Mouse (Mus musculus): ENCODE measurements around the gene Lingo2.
A peak's percentile ranks its signal among the peaks of the same experiment; 100 is the strongest.

The Lingo2 gene

DNA sequence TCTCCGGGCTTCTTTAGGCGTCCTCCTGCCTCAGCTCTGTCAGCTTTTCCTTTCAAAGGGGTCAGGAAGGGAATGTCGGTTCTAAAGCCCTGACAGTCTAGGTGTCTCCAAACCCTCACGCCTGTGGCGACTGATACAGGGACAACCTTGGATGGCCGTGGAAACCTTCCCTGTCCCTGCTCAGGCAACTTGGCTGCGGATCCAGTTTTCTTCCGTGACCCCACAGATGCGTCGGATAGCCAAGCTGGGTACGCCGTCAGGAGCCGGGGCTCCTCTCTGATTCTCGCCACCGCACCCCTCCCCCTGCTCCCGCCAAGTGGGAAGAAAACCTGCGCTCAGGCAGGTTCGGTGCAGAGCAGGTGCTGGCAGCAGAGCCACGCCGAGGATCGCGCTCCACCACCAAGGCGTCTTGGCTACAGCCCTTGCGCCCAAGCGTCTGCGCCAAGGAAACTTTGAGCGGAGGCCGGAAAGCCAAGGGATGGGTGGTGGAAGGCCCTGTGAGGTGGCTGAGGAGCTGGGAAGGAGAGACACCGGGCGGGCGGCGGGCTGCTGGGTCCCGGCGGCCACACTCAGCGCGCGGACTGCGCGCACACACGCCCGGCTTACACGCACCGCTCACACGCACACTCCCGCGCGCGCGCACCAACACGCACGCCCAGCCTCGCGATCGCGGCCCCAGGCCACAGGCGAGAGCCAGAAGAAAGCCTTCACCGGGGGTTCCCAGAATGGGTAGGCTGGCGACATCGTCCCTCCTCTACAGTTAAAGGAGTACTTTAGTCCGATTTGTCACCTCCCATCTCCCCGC, at the start of gene Lingo2:
Gene Lingo2 (minus strand): TSS at position 598 of the 805 bp plus-strand sequence.
- DNase-seq (ENCODE audit: low spot score), result no peak

DNA sequence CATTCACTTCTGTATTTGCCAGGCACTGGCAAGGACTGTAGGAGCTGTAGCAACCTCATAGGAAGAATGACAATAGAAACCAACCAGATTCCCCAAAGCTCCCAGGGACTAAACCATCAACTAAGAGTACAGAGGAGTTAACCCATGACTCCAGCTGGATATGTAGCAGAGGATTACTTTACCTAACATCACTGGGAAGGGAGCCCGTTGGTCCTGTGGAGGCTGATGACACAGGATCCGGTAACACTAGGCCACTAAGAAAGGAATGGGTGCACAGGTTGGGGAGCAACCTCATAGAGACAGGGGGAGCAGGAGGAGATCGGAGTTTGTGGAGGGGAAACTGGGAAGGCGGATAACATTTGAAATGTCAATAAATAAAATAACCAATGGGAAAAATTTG, 21.8 kb upstream of the Lingo2 start:
- DNase-seq (ENCODE audit: low spot score), result no peak

DNA sequence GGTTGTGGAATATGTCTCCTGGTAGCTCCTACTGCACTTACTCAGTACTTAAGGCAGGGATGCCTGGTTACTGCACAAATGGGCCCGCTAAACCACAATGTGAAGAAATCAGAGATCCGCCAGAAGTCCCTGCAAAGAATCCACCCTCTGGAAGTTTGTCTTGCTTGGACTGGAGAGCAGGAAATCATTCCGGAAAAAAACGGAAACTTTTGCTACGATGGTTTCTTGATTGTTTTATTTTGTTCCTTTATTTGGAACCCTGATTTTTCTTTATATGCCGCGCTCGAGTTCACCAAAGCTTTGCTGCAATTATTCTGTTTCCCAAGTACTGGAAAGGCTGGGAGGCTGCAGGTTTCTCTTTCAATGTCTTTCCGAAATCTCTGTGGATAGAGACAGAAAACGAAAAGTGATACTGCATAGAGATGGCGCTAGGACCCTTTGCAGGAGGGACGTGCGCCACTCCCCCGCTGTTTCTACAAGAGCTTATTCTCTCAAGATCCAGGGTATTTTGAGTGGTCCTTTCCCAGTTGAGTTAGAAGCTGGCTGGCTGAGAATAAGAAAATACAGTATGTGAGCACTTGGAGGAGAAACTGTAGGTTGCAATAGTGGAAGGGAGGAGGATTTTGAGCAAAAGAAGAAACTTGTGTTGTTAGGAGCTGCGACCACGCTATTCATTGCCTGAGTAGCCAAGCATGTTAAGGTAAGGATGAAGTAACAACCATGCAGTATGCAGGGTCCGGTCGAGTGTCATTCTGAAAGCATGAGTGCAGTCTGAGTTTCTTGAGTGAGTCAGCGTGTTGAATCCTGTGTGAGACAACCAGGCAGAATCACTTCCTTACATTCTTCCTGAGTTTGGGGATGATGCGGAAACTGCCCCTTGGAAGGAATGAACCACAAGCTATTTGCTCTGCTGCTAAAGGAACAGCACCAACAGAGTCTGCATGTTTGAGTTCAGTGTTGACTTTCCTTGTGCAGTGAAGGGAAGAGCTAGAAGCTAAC, 1.2 kb upstream of the Lingo2 start:
- no peak for DNase-seq (ENCODE audit: low spot score)

DNA sequence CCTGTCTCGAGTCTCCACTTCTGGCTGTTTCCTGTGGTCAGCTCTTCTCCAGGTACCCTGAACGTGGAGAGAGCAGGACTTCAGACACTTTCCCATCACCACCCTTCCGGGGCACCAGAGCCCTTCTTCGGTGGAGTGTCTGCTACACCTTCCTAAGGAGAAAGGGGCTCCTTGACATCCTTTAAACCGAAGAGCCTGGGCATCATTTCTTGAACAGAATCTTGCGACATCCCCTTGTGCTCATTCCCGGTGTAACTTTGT, 338 bp upstream of the Lingo2 start:
- DNase-seq (ENCODE audit: low spot score), result no peak

DNA sequence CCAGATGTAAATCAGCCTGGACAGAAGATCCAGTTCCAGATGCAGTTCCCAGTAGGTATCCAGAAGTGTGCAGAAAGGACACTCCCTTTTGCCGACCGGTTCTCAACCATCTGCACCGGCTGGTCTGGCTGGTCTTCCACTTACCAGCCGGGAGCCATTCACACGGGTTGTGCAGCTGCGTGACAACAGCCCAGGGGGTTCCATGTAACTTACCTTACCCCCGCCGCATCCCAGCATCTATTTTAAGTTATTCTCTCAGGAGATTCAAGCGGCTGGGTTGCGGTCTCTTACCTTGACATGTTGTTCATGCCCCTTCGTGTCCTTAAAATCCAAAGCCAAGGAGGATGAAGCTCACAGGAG, 777 bp downstream of the Lingo2 start:
- DNase-seq (ENCODE audit: low spot score), result no peak

DNA sequence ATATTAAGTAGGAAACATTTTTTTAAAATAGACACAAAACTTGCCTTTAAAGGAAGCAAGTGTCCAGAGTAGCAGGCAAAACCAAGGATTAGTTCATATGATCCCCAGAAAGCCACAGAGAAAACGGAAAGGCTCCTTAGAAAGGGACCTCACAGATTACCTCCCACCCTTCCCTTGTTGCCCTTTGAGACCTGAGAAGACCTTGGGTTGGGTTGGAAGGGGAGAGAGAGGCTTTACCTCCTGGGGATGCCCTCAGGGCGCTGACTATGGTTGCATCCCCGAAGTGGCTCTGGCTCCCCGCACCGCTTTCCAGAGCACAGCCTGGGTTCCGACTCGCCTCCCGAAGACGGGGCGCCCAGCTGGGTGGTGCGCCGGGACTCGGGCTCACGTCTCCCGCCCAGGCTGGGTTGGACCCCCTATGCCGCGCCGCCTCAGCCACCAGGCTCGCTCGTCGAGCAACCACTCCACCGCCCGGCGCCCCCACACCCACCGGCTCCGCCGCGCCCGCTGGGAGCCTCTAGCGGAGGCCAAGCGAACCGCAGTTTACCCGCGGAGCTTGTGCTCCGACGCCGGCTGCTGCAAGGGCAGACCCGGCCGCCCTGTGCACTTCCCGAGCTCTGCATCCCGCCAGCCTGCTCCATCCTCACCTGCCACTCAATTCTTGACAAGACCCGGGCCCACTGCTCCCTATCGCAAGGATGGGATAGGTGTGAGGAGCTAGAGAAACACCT, 1.4 kb downstream of the Lingo2 start:
- DNase-seq (ENCODE audit: low spot score), result peak; percentile 28

DNA sequence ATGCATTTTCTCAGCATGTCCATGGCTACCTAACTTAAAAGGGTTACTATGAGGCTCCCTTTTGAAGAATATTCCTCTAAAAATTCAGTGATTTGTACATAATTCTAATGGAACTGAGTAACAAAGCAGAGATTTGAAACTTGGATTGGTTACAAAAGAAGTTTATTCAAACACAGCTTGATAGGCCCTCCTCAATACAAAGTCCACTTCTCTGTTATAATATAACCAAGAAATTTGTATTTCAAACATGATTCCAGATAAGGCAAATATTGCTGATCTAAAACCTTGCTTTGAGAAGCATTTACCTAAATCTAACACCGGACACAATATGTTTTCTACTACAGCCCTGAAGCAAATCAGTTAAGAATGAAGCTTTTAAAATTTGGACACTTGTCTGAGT, 60.7 kb downstream of the Lingo2 start:
- DNase-seq (ENCODE audit: low spot score), result no peak

DNA sequence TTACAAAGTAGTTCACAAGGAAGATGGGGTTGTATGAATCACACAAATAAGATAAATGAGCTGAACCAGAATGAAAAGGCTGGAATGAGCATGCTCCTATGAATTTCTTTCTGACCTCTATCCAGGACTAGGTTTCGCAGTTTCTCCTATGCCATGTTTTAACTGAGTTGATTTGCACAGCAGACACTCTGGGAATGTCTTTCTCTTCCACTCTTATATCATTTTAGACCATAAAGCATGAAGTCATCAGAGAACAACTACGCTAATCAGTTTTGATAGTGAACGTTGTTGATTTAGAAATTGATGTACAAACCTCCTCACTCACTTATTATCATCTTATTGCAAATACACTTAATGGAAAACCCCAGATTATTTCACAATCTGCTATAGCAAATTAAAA, 61.2 kb downstream of the Lingo2 start:
- no peak for DNase-seq (ENCODE audit: low spot score)

DNA sequence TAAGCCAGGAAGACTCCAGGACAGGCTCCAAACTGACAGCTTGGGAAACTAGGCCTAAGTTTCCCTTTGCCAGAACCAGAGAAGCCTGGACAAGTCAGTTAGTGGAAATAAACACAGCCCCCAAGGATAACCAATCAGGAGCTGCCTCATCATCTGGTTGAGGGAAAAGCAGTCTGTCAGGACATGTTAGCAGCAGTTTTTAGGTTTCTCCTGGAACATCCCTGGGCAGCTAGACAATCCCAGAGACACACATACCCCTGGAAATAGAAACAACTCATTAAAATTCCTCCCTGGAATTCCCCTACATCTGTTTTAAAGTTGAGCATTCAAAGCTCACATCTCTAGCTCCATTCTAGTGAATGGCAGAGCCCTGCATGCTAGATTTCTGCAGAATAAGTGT, 76.8 kb downstream of the Lingo2 start:
- no peak for DNase-seq (ENCODE audit: low spot score)

DNA sequence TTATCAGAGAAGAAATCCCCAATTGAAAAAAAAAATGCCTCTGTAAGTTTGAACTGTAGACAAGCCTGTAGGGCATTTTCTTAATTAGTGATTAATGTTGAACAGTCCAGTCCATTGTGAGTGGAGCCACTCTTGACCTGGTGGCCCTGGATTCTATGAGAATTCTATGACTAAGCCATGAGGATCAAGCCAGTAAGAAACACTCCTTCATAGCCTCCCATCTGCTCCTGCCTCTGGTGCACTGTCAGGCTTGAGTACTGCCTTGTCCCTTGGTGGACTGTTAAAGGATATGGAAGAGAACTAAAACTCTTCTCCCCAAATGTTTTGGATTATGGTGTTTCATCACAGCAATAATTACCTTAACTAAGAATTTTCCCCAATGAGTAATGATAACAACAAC, 126.6 kb downstream of the Lingo2 start:
- no peak for DNase-seq (ENCODE audit: low spot score)

DNA sequence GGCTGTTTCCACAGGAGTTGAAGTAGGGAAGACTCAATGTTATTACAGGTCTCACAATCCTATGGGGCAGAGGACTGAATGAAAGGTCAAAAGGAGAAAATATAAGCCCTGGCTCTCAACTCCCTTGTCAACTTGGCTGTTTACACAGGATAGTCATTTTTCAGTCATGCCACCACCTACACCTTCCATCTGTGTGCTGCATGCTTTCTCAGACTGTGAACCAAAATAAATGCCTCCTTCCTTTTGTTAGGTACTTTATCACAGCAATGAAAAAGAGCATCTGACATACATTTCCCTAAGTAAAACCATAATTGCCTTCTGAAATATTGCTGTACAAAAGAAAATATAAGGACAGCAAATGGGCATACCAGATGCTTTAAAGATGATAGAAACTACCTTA, 129.6 kb downstream of the Lingo2 start:
- no peak for DNase-seq (ENCODE audit: low spot score)

DNA sequence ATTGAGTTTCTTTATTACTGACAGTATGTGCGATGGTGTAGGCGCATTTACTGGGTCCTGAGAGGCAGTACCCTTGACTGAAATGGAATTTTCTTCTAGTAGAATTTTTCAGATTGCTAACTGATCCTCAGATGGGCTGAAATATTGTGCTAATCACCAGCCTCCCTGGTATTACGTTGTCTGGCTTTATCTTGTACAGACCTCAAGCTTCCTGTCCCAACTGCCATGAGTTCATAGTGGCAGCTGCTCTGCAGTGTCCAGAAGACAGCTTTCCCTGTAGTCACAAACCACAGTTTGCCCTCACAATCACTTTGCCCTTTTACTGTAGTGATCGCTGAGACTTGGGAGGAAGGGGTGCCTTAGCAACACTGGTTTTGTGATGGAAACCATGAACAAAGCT, 176.5 kb downstream of the Lingo2 start:
- DNase-seq (ENCODE audit: low spot score), result no peak

DNA sequence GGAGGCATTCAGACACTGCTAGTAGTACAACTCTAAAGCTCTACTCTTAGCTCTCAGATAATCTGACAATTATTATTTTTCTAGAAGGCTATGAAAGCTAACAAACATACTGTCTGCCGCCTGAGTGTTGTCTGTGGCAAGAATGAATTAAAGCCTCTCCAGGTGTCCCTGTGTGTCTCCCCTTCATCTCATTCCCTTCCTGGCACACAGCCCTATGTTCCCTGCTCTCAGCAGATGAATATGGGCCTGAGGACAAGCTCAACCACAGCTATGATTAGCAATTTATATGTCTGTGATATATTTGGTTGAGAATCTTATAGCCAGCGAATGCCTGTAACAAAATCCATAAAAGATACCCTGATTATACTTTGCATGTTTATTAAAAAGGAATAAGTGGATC, 220.9 kb downstream of the Lingo2 start:
- DNase-seq (ENCODE audit: low spot score), result no peak

DNA sequence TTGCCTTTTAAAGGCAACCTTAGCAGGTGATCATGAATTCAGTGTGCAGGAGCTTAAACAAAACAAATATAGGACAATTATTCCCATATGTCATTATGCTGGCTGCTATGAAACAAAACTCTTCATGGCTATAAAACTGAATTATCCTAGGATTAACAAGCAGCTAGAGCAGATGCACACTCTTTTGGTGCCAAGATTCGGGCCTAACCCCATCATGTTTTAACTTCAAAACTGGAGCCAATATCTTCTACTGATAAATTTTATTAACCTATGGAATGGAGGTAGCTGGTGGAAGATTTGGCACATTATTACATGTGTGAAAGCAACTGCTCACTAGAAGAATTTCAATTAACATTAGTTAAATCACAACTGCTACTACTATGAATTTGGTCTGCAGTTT, 235.1 kb downstream of the Lingo2 start:
- no peak for DNase-seq (ENCODE audit: low spot score)

DNA sequence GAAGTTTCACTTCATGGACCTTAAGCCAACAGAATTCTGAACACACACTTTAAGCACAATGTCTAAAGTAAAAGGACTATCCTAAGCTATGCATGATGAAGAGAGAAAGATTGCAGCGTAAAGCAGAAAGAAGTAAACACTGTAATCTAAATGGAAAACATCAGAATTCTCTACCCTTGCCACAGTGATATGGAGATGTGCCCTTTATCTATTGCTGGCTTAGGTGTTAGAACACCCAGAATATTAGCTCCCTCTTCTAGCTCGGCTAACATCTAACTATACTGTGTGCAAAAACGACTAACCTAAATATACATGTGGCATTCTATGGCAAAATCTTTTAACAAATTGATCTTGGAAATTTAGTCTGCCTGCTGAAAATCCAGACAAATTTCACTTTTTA, 252.7 kb downstream of the Lingo2 start:
- DNase-seq (ENCODE audit: low spot score), result no peak

DNA sequence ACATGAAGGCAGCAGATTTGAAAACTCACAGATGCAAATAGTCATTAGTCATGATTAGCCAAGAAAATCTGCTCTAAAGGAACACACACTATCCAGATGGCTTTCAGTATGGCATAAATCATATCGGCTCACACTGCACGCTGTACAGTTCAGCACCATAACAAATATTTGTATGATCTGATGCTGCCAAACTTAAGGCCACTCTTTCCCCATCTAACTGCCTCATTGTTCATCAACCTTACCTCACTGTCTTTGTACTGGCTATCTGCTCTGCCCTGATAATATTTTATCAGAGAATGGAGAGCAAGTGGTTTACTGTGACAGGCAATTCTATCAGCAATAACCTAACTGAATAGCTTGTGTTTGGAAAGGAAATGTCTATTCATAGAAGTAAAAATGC, 254.7 kb downstream of the Lingo2 start:
- DNase-seq (ENCODE audit: low spot score), result no peak

DNA sequence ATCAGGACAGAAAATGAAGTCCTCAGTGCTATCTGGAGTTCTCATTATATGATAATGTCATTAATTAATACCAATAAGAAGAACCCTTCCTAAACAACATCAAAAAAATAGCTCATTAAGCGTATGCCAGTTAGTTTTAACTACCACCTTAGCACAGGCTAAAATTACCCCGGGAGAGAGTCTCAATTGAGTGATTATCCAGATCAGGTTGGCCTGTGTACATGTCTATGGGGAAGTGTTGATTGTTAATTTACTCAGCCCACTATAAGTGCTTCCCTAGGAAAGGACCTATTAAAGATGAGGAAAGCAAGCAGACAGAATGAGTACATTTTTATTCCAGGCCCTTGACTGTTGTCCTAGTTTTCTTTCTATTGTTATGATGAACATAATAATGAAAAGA, 291.6 kb downstream of the Lingo2 start:
- no peak for DNase-seq (ENCODE audit: low spot score)

DNA sequence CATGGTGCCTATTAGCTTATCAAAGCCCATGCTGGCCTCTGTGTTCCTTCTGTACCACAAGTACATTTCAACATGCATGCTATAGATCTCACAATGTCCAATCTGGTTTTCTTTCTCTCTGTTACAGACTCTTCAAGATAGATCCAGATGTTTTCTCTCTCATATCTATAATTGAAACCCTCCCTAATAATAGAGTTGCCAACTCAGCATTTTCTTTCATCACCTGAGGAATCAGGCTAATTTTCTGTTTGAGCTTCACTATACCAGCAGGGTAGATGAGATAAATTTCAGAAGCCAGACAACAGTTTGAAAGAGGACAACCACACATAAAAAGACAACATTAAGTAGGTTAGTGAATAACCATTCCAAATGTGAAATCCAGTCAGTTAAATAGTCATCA, 303.8 kb downstream of the Lingo2 start:
- no peak for DNase-seq (ENCODE audit: low spot score)

DNA sequence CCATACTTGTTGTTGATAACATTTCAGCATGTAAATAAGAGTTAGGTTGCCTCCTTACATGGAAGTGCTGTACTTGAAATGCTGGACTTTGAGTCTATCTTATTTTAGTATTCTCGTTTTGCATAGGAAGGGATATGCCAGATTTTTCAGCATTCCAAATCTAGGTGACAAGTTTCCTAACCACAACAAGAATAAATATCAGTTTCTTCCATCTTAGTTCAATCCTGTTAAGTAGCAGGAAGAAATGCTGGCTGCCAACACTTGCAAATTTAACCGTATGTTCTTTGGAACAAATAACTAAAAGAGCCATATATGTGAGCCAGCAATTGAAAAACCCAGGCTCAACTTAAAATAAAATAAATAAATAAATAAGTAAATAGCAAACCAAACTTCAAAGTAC, 315.9 kb downstream of the Lingo2 start:
- DNase-seq (ENCODE audit: low spot score), result no peak

DNA sequence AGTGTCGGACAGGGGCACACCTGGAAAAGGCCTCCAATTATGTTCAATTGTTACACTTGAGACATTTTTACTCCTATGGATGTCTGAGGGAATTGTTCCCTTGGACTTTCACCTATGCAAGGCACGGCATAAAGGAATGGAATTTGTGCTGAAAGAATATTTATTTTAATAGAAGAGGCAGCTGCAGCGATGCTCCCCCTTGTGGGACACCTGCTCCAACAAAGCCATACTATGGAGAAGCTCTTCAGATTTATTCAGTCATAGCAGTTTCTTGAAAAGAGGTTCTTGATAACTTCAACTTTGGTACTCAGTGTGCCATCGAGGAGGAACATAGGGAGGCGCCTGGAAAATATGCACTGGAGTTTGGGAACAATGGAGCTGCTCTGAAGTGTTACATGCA, 374.7 kb downstream of the Lingo2 start:
- no peak for DNase-seq (ENCODE audit: low spot score)

DNA sequence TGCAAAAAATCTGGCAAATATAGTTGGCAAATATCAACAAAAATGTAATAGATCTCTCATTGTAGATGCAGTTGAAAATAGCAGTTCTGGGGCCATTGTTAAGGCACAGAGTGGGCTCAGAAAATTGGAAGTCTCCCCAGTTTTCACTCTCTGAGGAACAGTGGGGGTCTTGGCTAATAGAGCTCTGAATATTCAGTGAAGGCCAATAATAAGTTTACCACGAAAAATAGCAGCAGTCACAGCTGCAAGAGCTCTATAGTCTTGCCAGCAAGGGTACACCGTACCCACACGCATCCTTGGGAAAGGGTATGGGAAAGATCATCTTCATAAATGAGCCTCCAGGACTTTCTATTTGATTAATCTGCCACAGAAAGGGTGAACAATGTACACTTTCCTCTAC, 375.3 kb downstream of the Lingo2 start:
- no peak for DNase-seq (ENCODE audit: low spot score)

DNA sequence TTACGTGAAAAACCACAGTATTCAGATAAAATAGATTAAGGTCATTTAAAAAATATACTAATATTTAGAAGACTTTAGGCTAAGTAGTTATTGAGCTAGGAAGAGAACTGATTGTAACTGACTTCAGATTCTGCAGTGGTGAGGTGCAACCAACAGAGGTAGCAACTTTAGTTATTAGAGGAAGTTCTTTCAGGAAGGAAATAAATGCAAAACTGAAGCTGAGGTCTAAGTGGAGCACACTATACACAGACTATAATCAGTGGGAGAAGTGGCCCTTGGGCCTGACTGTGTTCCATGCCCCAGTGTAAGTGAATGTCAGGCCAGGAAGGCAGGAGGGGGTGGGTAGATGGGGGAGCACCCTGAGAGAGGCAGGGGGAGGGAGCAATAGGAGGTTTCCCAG, 385.0 kb downstream of the Lingo2 start:
- DNase-seq (ENCODE audit: low spot score), result no peak

DNA sequence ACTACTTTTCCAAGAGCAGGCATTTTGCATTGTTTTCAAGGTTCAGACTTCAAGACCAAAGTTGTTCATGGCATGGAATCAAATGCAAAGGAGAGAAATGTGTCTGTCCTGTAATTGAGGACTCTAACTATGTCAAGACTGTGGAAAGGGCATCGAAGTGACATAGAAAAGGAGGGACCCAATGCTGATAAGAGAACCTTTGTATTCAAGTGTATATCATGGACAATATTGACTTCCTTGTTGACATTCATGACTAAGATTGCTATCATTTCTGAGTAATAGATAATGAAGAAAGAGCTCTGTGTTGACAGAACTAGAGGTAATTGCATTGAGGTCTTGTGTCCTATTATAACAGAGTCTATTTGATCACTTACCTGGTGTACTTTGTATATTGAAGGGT, 390.6 kb downstream of the Lingo2 start:
- no peak for DNase-seq (ENCODE audit: low spot score)
